ENCODE assay signal across 20 mouse cellular contexts in genomic region chr10:40373749-40374148, GRCm38 (mm10). TPM values are rescaled to one million over a fixed set of nuclear protein-coding genes. Genes with fewer than 3 reads are reported as not detected.
DNase-seq lines count a peak whose midpoint lies in the region; ATAC-seq and TF ChIP-seq lines count a peak whose summit lies in the region.
"Had no signal": no experiment of that assay in that cellular context is flagged by ENCODE, and none has a peak within 500 bp of the region (broad histone marks: within the 10 kb centered on the region; RNA-seq: fewer than 3 reads in every experiment).

No protein-coding gene starts in this region.

- H3K9ac ChIP-seq in MEL (ENCODE audit: control insufficient read depth, low read depth, low read length, poor library complexity, severe bottlenecking) = no peak overlapping the region
- H3K9ac ChIP-seq: embryonic facial prominence, embryonic 12.5 days; forebrain, embryonic 13.5 days; forebrain, embryonic 15.5 days; forebrain, postnatal 0 days had no signal

- peak; percentile 27; the same call in 1 of the 2 replicates for ATAC-seq in granulocyte monocyte progenitor cell, adult 5-6 weeks (replicated peaks; ENCODE audit: poor library complexity, severe bottlenecking)
- peak; percentile 55 for ATAC-seq in megakaryocyte progenitor cell, adult 5-6 weeks (replicated peaks; ENCODE audit: poor library complexity)
- ATAC-seq: activated CD4-positive, CD25-positive, alpha-beta regulatory T cell, adult 4 months; forebrain, embryonic 13.5 days; forebrain, embryonic 15.5 days; forebrain, postnatal 0 days; Patski had no signal

- DNase-seq in MEL (ENCODE audit: low read depth, low spot score) = no peak
- DNase-seq in left cerebral cortex, adult 8-10 months (ENCODE audit: low spot score in 2 of 2) = no peak
- no peak for DNase-seq in kidney, postnatal 25 days
- DNase-seq in heart, postnatal 10 days = no peak
- DNase-seq: adrenal gland, adult 8-10 months; adrenal gland, postnatal 14 days; adrenal gland, postnatal 36 days; cerebellum, adult 11-12 months; cerebellum, adult 2 months; cerebellum, adult 9-11 months; cerebellum, postnatal 25 days; forebrain, postnatal 0 days had no signal

- H3K27ac ChIP-seq in MEL (ENCODE audit: control insufficient read depth, low read depth, low read length) = no peak overlapping the region
- H3K27ac ChIP-seq: embryonic facial prominence, embryonic 10.5 days; embryonic facial prominence, embryonic 12.5 days; forebrain, embryonic 13.5 days; forebrain, embryonic 15.5 days had no signal

- intact Hi-C loops in heart, postnatal 10 days (cut with DNase I) = loop anchor here (5.0 kb wide), 1 partner anchor 149 kb away; no protein-coding TSS in a partner anchor

- H3K9me3 ChIP-seq in MEL (replicated peaks; ENCODE audit: insufficient read depth, low read length) = no peaks in the 10 kb centered on the region
- H3K9me3 ChIP-seq: embryonic facial prominence, embryonic 10.5 days; embryonic facial prominence, embryonic 12.5 days; forebrain, embryonic 13.5 days; forebrain, embryonic 15.5 days had no signal

- no peak overlapping the region for H3K4me3 ChIP-seq in MEL (ENCODE audit: control insufficient read depth in 1 of 2, insufficient read depth in 1 of 2, low read depth in 2 of 2, low read length in 2 of 2)
- H3K4me3 ChIP-seq: embryonic facial prominence, embryonic 10.5 days; embryonic facial prominence, embryonic 12.5 days; forebrain, embryonic 13.5 days; forebrain, embryonic 15.5 days had no signal

- H3K36me3 ChIP-seq in MEL (ENCODE audit: control insufficient read depth in 1 of 2, insufficient read depth in 2 of 2, low read length in 2 of 2) = peaks cover 0 to 16% of the 10 kb centered on the region in 2 experiments; a peak in 2 of 4 replicates
- H3K36me3 ChIP-seq: embryonic facial prominence, embryonic 12.5 days; forebrain, embryonic 15.5 days had no signal

- TF ChIP-seq CTCF in MEL (IDR thresholded peaks at IDR 0.05 in 2 of 3, conservative IDR thresholded peaks at IDR 0.05 in 1 of 3; ENCODE audit: control insufficient read depth in 1 of 3, insufficient read depth in 1 of 3, low read depth in 2 of 3, low read length in 3 of 3, poor library complexity in 1 of 3, severe bottlenecking in 1 of 3) = no peak

- no peak for TF ChIP-seq RAD21 in MEL (IDR thresholded peaks at IDR 0.05; ENCODE audit: low read depth, low read length)

- no peaks in the 10 kb centered on the region for H3K27me3 ChIP-seq in MEL (ENCODE audit: control insufficient read depth in 1 of 2, insufficient read depth in 2 of 2, low read length in 2 of 2)
- H3K27me3 ChIP-seq: embryonic facial prominence, embryonic 12.5 days; forebrain, embryonic 13.5 days; forebrain, embryonic 15.5 days; Patski had no signal

- H3K4me1 ChIP-seq in MEL (ENCODE audit: control insufficient read depth in 1 of 2, insufficient read depth in 2 of 2, low read length in 2 of 2) = peaks cover 10 to 11% of the 10 kb centered on the region in 2 experiments

- TF ChIP-seq POLR2A in MEL (IDR thresholded peaks at IDR 0.05; ENCODE audit: control insufficient read depth in 1 of 2, insufficient read depth in 1 of 2, low read depth in 1 of 2, low read length in 2 of 2, poor library complexity in 1 of 2) = no peak

- TF ChIP-seq EP300 in MEL (IDR thresholded peaks at IDR 0.05; ENCODE audit: low read depth in 1 of 2, low read length in 2 of 2) = no peak

- no peaks in the 10 kb centered on the region for H3K79me2 ChIP-seq in MEL (ENCODE audit: control insufficient read depth, insufficient read depth, low read length, poor library complexity)

TF ChIP-seq in MEL, 35 proteins besides CTCF, POLR2A, EP300 and RAD21:
- no peak for TF ChIP-seq USF2 (IDR thresholded peaks at IDR 0.05; ENCODE audit: borderline replicate concordance in 1 of 2, insufficient read depth in 1 of 2, low read depth in 1 of 2, low read length in 2 of 2)
- 0 out of 2 replicates have a peak, but pooled peaks have one; percentile 0 for TF ChIP-seq SMC3 (IDR thresholded peaks at IDR 0.05; ENCODE audit: low read depth, low read length)

RNA-seq across cellular contexts. Expression of gene Cdk19, which starts 34.4 kb away (rescaled TPM):
- total RNA-seq in MEL (2012; rRNA removed) = 2.8 and 4.8 TPM in 2 replicates
- 1 to 10 TPM in 1 of 2 experiments, not detected in 1; 8.2 TPM for polyA plus RNA-seq in MEL (2012; ENCODE audit: insufficient read depth in 1 of 2, insufficient read length in 2 of 2, low read depth in 1 of 2, low replicate concordance in 2 of 2, missing spikeins in 1 of 2)
- 32.8 and 36.0 TPM in 2 replicates for total RNA-seq in granulocyte monocyte progenitor cell, adult 5-6 weeks (2014; fragmentation: Nextera tagmentation)
- 47.3 and 51.7 TPM in 2 replicates for total RNA-seq in granulocyte monocyte progenitor cell, adult 5-6 weeks (2017)
- total RNA-seq in megakaryocyte progenitor cell, adult 5-6 weeks (2015) = 47.8 and 49.0 TPM in 2 replicates
- total RNA-seq in megakaryocyte progenitor cell, adult 5-6 weeks (2017) = 38.6 and 39.0 TPM in 2 replicates
- 10 to 100 TPM; 46.8 to 57.5 (median 52.8) TPM for total RNA-seq in left cerebral cortex, adult 8-10 months (2022)
- 10 to 100 TPM; 15.8 to 16.2 TPM for total RNA-seq in heart, postnatal 10 days (2021)
